8 mouse cellular contexts compared by ENCODE assay signal in the genomic region with DNA sequence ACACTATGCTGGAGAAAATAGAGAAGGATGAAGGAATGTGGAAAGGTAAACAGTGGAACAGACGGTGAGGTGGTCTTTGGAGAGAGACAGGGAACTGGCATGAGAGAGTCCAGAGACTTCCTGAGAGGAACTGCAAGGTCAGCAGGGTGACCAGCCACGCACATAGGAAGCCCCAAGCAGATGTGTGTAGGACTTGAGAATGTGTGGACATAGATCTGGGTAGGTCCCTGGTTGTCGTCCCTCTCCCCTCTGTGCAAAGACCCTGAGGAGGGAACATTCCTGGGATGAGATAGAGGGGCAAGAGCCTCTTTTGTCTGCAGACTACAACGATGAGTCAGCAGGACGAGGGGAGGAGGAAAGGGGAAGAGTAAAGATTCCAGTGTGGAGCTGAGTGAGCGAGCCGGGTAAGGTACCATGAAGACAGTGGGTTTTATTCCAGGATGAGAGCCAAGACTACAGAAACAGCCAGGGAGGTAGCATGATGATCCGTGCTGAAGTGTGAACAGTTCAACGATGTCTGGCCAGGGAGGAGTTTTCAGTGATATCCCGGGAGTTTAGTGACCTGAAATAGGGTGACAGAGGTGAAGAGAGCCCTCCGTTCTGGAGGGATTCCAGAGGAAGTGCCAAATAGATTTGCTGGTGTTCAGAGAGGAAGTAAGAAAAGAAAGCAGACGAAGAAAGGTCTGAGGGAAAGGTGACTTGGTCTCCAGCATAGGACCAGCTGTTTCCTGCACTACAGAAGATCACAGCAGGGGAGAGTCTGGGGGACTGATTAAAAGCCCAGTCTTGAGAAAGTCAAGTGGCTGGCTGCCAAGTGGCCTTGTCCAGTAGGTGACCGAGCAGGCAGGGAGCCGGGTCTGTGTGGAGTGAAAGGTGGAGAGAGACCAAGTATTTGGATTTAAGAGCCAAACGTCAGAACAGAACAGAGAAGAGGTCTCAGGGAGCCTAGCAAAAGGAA.
DNase-seq lines count a peak whose midpoint lies in the region; ATAC-seq and TF ChIP-seq lines count a peak whose summit lies in the region.

No protein-coding gene starts in this region.

- H3K9me3 ChIP-seq in lung, embryonic 16.5 days (ENCODE audit: control insufficient read depth, low read length): no peaks in the 10 kb centered on the region
- no peaks in the 10 kb centered on the region for H3K9me3 ChIP-seq in heart, embryonic 10.5 days
- H3K9me3 ChIP-seq in kidney, embryonic 15.5 days (replicated peaks): no peaks in the 10 kb centered on the region
- no peaks in the 10 kb centered on the region for H3K9me3 ChIP-seq in megakaryocyte, embryonic 14.5 days

- no peak overlapping the region for H3K27ac ChIP-seq in lung, embryonic 16.5 days (ENCODE audit: low read length)
- peak overlapping the region; percentile 82 for H3K27ac ChIP-seq in heart, embryonic 10.5 days
- peak overlapping the region; percentile 73 for H3K27ac ChIP-seq in kidney, embryonic 15.5 days
- H3K27ac ChIP-seq in thymus, adult 2 months (ENCODE audit: control insufficient read depth, insufficient read depth, low read length): no peak overlapping the region; the same call in 1 of the 2 replicates

- peak; percentile 76 for ATAC-seq in lung, embryonic 16.5 days (ENCODE audit: low read depth)
- peak; percentile 61 for ATAC-seq in kidney, embryonic 15.5 days (replicated peaks; ENCODE audit: low FRiP score)
- no peak for ATAC-seq in CD4-positive, CD25-positive, alpha-beta regulatory T cell, adult 4 months

- no peak for DNase-seq in lung, adult 2 months
- DNase-seq in brain, embryonic 14.5 days (ENCODE audit: low read depth): peak; percentile 46
- DNase-seq in heart, embryonic 10.5 days (ENCODE audit: low spot score): peak; percentile 81
- no peak for DNase-seq in thymus, adult 2 months

- 5% methylated on average over 15 of the region's 15 CpGs for WGBS in lung, embryonic 16.5 days
- WGBS in lung, adult 2 months: 9% methylated on average over 15 of the region's 15 CpGs
- 11% methylated on average over 15 of the region's 15 CpGs for WGBS in heart, embryonic 10.5 days
- WGBS in kidney, embryonic 15.5 days: 25% methylated on average over 15 of the region's 15 CpGs
- WGBS in thymus, adult 2 months: 34% methylated on average over 15 of the region's 15 CpGs

- no peak for TF ChIP-seq POLR2A in lung, adult 2 months (IDR thresholded peaks at IDR 0.05; ENCODE audit: borderline replicate concordance, extremely low read depth, low read depth, low read length)
- TF ChIP-seq POLR2A in brain, embryonic 14.5 days (IDR thresholded peaks at IDR 0.05; ENCODE audit: borderline replicate concordance, extremely low read depth, insufficient read depth, insufficient read length, poor library complexity, severe bottlenecking): no peak
- no peak for TF ChIP-seq POLR2A in thymus, adult 2 months (IDR thresholded peaks at IDR 0.05; ENCODE audit: control insufficient read depth, extremely low read depth, insufficient read depth, low read length, poor library complexity)

- H3K4me1 ChIP-seq in lung, embryonic 16.5 days (replicated peaks; ENCODE audit: control insufficient read depth, insufficient read depth, low read length): peaks cover 19% of the 10 kb centered on the region
- H3K4me1 ChIP-seq in lung, adult 2 months (ENCODE audit: control insufficient read depth, insufficient read depth, low read length): no peaks in the 10 kb centered on the region
- peaks cover 40% of the 10 kb centered on the region for H3K4me1 ChIP-seq in heart, embryonic 10.5 days
- peaks cover 53% of the 10 kb centered on the region for H3K4me1 ChIP-seq in kidney, embryonic 15.5 days
- peaks cover 58% of the 10 kb centered on the region for H3K4me1 ChIP-seq in megakaryocyte, embryonic 14.5 days
- peaks cover 40% of the 10 kb centered on the region for H3K4me1 ChIP-seq in thymus, adult 2 months (replicated peaks; ENCODE audit: control insufficient read depth, insufficient read depth, low read length)

- no peak for TF ChIP-seq CTCF in lung, adult 2 months (IDR thresholded peaks at IDR 0.05; ENCODE audit: insufficient read depth, low read length)
- TF ChIP-seq CTCF in brain, embryonic 14.5 days (IDR thresholded peaks at IDR 0.05; ENCODE audit: borderline replicate concordance, extremely low read depth, insufficient read depth, insufficient read length): no peak
- no peak for TF ChIP-seq CTCF in thymus, adult 2 months (IDR thresholded peaks at IDR 0.05; ENCODE audit: borderline replicate concordance, control insufficient read depth, extremely low read depth, insufficient read depth, low read length, poor library complexity)

- H3K27me3 ChIP-seq in lung, embryonic 16.5 days (ENCODE audit: control insufficient read depth, insufficient read depth, low read depth, low read length): no peaks in the 10 kb centered on the region
- H3K27me3 ChIP-seq in heart, embryonic 10.5 days (ENCODE audit: insufficient read depth, poor library complexity, severe bottlenecking): no peaks in the 10 kb centered on the region
- no peaks in the 10 kb centered on the region for H3K27me3 ChIP-seq in kidney, embryonic 15.5 days
- no peaks in the 10 kb centered on the region for H3K27me3 ChIP-seq in megakaryocyte, embryonic 14.5 days (replicated peaks)
- H3K27me3 ChIP-seq in thymus, adult 2 months (ENCODE audit: control insufficient read depth, insufficient read depth, low read length): no peaks in the 10 kb centered on the region

- no peak overlapping the region for H3K9ac ChIP-seq in lung, embryonic 16.5 days (ENCODE audit: low read length)
- H3K9ac ChIP-seq in kidney, embryonic 15.5 days: no peak overlapping the region

- peak overlapping the region; percentile 24; the same call in 1 of the 2 replicates for H3K4me2 ChIP-seq in lung, embryonic 16.5 days (ENCODE audit: low read depth, low read length)
- peak overlapping the region; percentile 33; the same call in 1 of the 2 replicates for H3K4me2 ChIP-seq in kidney, embryonic 15.5 days

- H3K4me3 ChIP-seq in lung, embryonic 16.5 days (ENCODE audit: low read length): no peak overlapping the region
- H3K4me3 ChIP-seq in lung, adult 2 months (replicated peaks; ENCODE audit: extremely low read depth, low read depth, low read length): no peak overlapping the region
- peak overlapping the region; percentile 33 for H3K4me3 ChIP-seq in heart, embryonic 10.5 days
- H3K4me3 ChIP-seq in kidney, embryonic 15.5 days (replicated peaks): no peak overlapping the region
- H3K4me3 ChIP-seq in megakaryocyte, embryonic 14.5 days (replicated peaks): peak overlapping the region; percentile 55
- H3K4me3 ChIP-seq in thymus, adult 2 months (ENCODE audit: control insufficient read depth, insufficient read depth, low read length): no peak overlapping the region

- no peaks in the 10 kb centered on the region for H3K36me3 ChIP-seq in lung, embryonic 16.5 days (ENCODE audit: control insufficient read depth, insufficient read depth, low read length)
- no peaks in the 10 kb centered on the region for H3K36me3 ChIP-seq in heart, embryonic 10.5 days
- H3K36me3 ChIP-seq in kidney, embryonic 15.5 days: no peaks in the 10 kb centered on the region
- no peaks in the 10 kb centered on the region for H3K36me3 ChIP-seq in megakaryocyte, embryonic 14.5 days (replicated peaks; ENCODE audit: low read length)
- 0 out of 2 replicates have a peak, but pooled peaks cover 3% of the 10 kb centered on the region for H3K36me3 ChIP-seq in thymus, adult 2 months (ENCODE audit: control insufficient read depth, insufficient read depth, low read length)

Comparison
In these comparisons a context has a peak if more than half of its experiments do, and no peak if none do; other contexts are left out.
1. H3K27ac ChIP-seq: peak in heart, embryonic 10.5 days (single experiment) and kidney, embryonic 15.5 days (single experiment); none in lung, embryonic 16.5 days (single experiment) and thymus, adult 2 months (single experiment).
2. H3K4me3 ChIP-seq: peak in heart, embryonic 10.5 days (single experiment) and megakaryocyte, embryonic 14.5 days (single experiment); none in lung, embryonic 16.5 days (single experiment), lung, adult 2 months (single experiment), kidney, embryonic 15.5 days (single experiment) and thymus, adult 2 months (single experiment).
3. DNase-seq: peak in brain, embryonic 14.5 days (single experiment) and heart, embryonic 10.5 days (single experiment); none in lung, adult 2 months (single experiment) and thymus, adult 2 months (single experiment).